Mouse (Mus musculus) CD8-positive naive resting alpha-beta T cell, adult 2 months (primary cell): ENCODE data around the gene Krt83.
A peak's percentile ranks its signal among the peaks of the same experiment; 100 is the strongest.

Source experiments
- DNase-seq, 2 experiments: peaks; one replicate each; pipeline ENCODE4 v3.0.0; 2022; ENCODE audit warnings: low read depth in 2 of 2, low spot score in 2 of 2

Krt83 gene

DNA sequence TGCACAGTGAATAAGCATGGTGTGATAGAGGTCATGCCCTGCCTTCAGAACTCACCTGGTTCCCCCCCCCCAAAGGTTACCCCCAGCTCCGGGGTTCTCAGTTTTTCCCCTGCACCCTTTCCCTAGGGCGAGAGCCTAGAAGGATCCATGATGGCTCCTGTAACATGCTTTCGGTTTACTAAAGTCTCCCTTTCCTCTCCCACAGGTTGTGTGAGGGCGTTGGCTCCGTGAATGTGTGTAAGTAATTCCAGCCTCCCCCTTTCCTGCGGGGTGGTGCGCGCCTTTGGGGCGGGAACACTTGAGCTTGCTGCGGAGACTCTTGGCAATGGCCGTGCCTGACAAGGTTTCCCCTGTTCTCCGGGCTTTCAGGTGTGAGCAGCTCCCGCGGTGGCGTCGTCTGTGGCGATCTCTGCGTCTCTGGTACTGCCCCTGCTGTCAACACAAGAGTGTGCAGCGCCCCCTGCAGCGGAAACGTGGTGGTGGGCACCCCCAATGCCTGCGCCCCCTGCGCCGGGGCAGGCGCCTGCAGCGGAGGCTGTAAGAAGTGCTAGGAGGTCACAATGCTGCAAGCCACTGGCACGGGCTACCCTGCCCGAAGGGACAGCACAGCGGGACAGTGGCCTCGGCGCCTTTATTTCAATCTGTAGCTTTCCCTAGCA is 12.2 kb downstream of the Krt83 start:
- DNase-seq, result peak; percentile 40 to 49

DNA sequence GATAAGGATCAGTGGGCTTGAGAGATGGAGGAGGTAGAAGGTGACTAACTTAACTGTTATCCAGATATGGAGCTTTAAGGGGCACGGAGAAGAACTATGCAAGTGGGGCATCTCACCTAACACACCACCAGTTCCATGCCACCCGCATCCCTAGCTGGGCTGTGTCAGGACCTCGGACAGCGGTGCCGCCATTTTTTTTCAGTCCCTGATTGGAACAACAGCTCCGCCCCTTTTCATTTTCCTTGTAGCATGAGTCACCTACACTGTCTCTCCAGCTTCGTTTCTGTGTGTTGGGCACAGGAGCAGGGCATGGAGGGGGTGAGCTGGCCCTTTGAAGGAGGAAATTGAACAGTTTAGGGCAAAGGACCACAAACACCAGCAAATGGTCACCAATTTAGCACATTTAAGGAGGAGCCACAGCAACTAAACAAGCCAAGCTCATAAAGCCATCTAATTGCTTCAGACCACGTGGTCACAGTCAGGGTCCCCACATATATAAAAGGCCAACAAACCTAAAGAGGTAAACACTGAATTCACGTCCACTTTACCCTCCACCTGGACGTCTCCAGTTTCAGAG is 18.3 kb downstream of the Krt83 start, which contains the start of gene Krt86:
Gene Krt86 (plus strand): TSS at position 527 of the 577 bp plus-strand sequence.
- no peak for DNase-seq

DNA sequence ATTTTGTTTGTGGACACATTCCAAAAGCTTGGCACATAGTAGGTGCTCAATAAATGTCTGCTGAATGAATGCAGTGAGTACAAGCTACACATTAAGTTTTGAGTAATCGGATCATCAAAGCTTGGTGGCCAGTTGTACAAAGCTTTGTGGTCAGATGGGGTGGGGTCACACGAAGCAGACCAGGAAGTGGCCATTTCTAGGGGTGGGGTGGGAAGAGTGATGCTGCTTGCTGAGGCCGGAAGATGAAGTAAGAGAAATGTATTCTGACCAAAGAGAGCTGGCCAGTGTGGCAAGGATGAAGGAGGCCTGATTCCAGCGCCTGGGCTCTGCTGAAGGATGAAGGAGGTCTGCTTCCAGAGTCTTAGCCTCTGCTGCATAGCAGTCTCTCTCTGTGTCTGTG is 22.2 kb downstream of the Krt83 start:
- no peak for DNase-seq

DNA sequence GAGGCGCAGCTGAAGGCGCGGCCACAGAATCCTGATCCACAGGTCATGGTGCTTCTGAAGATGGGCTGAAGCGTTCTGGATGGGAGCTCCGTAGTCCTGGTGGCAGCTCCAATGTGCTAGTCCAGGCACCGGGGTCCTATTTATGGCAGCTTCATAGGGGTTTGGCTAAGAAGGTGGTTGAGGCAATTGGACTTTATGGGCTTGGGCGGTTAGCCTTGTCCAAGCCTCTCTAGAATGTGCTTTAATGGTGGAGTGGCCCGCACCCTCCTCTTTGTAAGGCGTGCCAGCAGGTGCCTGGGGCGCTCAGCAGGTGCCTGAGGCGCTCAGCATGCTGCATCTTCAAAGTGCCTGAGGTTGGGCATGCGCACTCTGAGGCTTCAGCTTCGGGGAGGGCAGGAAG is 27.7 kb downstream of the Krt83 start, which contains the start of gene Krt81:
Gene Krt81 (minus strand): TSS at position 101 of the 400 bp plus-strand sequence.
- DNase-seq, result no peak

DNA sequence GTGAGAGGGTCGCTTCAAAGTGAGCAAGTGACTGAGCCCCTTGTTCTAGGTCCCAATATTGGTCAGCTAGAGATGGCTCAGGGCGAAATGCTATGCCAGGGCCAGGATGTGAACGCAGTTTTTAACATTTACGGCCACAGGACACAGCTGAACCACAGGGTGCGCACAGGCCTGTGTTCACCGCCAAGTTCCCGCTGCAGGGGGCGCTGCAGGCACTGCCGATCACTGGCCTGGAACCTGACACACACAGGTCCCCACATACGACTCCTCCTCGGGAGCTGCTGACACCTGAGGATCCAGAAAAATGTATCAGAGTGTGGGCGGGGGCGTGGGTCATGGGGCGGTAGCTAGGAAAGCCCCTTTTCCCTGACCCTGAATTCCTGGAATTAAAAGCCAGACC is 32.0 kb downstream of the Krt83 start:
- DNase-seq, result no peak

DNA sequence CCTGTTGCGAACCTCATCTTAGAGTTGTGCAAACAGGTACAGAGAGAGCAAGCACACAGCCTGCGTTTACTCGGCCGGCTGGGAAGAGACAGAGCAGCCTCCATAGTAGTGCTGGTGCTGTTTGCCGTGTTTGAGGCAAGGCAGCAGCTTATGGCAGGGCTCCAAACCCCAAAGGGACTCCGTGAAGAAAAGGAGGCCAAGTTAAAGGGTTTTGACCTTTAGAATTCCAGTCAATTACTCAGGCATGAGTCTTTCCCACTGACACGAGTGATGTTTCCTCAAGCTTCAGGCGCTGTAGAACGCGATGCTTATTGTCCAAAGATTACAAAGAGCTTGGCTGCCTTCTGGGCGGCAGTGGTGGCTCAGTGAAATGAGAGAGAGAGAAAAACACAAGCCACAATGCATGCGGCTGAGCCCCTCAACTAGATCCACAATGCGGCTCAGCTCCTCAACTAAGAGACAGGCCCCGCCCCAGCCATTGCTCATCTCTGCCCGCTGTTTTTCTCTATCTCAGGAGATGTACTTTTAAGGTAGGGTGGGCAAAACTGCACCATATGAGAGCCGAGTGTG is 32.9 kb downstream of the Krt83 start:
- DNase-seq, result no peak

DNA sequence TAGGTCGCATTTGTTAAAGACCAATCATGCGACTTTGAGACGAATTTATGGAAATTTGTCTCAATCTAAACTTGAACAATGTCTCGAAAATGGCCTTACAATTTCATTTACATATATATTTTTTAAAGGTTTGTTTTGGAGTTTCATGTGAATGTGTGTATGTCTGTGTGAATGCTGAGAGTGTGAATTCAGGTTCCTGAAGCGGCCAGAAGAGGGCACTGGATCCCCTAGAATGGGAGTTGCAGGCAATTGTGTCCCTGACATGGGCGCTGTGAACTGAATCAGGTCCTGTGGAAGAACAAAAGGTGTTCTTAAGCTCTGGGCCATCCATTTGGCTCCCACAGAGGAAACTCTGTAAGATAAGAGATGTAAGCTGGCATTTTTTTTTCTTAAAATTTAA is 35.4 kb downstream of the Krt83 start:
- DNase-seq, result no peak

DNA sequence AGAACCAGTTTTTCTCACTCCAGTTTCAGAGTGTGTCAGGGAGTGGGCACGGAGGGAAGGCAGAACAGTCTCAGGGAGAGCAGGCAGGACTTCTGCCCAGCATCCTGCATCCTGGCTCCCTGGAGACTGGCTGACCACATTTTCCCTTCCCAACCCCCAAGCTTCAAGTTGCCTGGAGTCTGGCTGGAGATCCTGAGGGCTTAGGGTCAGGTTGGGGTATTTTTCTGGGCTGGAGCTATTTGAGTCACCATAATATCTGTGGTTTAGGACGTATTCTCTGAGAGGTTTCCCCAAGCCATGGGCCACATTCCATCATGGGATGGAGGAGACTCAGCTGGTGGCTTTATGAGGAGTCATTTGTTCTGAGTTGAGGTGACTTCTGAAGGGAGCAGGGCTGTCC is 36.0 kb downstream of the Krt83 start:
- DNase-seq, result no peak

DNA sequence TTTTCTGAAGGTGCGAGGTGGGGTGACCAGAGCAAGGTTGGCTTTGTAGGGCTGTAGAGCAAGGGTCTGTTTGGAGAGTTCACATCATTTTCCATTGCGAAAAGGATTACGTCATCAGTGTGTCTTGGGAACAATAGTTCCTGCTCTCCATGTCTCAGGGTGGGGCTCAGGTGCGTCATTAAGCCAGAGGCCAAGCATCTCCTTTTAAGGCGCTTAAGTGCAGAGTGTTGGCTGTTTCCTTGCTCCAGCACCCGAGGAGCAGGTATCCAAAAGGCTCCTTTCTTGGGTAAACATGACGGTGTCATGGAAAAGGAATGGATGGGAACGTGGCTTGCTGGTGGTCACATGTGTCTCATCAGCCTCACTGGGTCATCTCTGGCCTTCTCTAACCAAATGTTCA is 36.5 kb downstream of the Krt83 start:
- no peak for DNase-seq

DNA sequence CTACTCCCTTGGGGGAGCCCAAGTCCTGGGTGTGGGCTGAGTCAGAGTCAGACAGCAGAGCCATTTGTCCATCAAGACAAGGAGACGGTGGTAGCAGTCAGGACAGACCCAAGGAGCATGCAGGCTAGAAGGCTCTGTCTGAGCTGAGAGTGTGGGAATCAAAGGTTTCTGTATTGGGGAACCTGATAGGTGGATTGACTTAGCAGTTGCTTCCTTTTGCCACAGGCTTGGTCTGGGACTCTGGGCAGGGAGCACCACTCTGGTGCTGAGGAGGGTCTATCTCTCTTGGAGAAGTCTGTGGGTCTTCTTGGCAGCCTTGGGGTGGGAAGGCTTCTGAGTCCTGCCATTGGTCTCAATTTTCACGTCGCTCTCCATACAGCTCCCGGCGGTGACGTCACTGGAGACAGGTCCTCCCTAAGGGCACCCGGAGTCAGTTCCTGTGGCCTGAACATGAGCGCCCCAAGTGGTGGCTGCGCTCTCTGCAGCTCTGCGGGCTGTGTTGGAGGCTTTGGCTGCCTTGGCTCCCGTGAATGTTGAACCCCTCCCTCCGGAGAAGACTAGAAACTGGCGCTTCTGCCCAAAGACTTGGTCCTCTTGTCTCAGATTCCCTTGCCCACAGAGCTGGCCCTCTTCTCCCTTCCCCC is 38.1 kb downstream of the Krt83 start:
- peak in 1 of 2 experiments; percentile 5 for DNase-seq

DNA sequence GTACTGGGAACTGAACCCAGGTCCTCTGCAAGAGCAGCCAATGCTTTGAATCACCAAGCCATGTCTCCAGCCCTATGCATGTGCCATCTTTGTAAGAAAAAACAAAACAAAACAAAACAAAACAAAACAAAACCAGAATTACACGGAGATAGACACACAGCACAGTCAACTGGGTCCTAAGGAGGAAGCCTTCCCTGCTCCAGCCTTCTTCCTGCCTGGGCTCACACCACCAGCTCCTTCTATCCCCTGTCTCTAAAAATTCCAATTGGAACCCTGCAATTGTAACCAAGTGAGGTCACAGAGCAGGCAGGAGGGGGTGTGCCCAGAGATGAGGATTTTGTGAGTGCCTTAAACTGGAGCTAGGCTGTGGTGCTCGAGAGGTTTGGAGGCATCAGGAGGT is 43.9 kb downstream of the Krt83 start, which contains the start of gene Krt88:
Gene Krt88 (plus strand): TSS at position 301 of the 400 bp plus-strand sequence.
- DNase-seq, result no peak

DNA sequence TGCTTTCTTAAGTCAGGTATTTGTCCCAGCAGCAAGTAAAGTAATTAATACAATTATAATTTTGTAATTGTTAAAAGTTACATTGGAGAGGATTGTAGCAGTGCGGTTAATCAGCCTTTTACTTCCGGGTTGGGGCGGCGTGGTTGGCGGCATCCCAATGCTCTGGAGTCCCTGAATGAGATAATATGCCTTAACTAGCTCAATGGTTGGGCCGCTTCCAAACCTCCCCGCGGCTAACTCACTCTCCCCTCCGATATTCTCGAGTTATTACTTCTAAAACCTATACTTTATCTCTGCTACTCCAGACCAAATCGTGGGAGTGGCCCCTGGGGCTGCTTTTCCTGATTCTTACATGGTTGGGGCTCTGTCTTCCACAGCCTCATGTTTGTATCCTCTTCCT is 44.7 kb downstream of the Krt83 start:
- DNase-seq, result no peak

DNA sequence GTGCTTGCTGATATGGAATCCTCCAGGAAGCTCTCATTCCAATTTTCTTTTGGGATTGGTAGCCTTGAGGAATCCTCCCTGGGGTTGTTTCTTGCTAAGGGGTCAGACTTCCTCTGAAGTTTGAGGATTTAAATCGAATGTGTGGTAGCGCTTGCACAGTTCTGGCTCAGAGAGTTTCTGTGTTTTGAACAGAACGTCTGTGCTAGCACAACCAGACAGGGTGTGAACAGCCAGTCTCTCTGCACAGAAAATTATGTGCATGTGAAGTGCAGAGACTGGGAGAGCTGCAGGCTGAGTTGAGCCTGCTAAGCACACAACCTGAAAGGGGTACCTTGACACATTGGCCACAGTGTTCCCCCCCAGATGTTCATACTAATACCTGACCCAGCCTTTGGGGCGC is 50.5 kb downstream of the Krt83 start:
- no peak for DNase-seq

DNA sequence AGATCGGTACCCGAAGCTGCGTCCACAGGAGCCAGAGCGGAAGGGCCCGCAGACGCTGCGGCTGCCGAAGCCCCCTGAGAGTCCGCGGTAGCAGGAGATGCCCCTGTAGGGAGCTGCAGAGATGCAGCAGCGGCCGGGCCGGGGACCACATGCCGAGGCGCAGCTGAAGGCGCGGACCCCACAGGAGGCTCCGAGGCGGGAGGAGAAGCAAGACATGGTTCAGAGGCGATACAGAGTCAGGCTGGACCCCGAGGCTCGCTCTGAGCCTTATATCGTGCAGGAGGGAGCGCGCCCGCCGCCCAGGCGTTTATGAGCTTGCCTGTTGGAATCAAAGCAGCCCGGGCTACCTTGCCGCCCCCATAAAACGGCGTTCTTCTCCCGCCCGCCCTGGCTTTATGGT is 52.8 kb downstream of the Krt83 start, which contains the start of gene Krt87:
Gene Krt87 (minus strand): TSS at position 250 of the 400 bp plus-strand sequence.
- no peak for DNase-seq

DNA sequence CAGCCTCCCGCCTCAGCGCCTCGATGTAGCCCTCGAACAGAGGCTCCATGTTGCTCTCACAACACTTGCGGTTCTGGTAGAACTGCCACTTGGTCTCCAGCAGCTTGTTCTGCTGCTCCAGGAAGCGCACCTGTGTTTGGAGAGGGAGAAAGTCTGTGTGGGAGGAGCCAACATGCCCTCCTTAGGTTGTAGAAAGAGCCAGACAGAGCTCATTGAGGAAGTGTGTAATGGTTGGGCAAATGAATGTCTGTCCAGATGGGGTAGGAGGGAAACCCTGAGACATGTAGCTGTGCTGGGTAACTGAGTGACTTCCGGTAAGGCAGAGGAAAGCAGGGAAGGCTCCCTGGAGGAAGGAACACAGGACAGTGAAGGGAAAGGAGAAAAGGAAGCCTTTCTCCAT is 54.7 kb downstream of the Krt83 start:
- DNase-seq, result no peak
